Mouse (Mus musculus): Measurements from ENCODE around the gene Atp6v1g2. TPM values are rescaled to one million over a fixed set of nuclear protein-coding genes. Genes with fewer than 3 reads are reported as not detected.

Gene Atp6v1g2
- polyA plus RNA-seq, 1 experiment from 2014 or later = 6.2 TPM

- H3K36me3 ChIP-seq (replicated peaks; ENCODE audit: control insufficient read depth, insufficient read depth, low read depth, low read length) = no peaks in the 10 kb centered on the region
- no peak for DNase-seq (ENCODE audit: low spot score)
- no peaks in the 10 kb centered on the region for H3K9me3 ChIP-seq (replicated peaks; ENCODE audit: control insufficient read depth, low read length)
- H3K9ac ChIP-seq (replicated peaks; ENCODE audit: low read length) = no peak overlapping the region
- H3K4me2 ChIP-seq (ENCODE audit: low read depth, low read length) = no peak overlapping the region
- peaks cover 21% of the 10 kb centered on the region for H3K27me3 ChIP-seq (ENCODE audit: control insufficient read depth, insufficient read depth, low read length)
- no peaks in the 10 kb centered on the region for H3K4me1 ChIP-seq (ENCODE audit: control insufficient read depth, insufficient read depth, low read length)
- no peak for ATAC-seq (replicated peaks; ENCODE audit: insufficient number of reproducible peaks, low FRiP score, low TSS enrichment, low read depth)
- WGBS = 65% methylated on average over 2 of the region's 2 CpGs
- no peak overlapping the region for H3K4me3 ChIP-seq (ENCODE audit: low read depth, low read length)
- no peak overlapping the region for H3K27ac ChIP-seq (replicated peaks; ENCODE audit: low read depth, low read length)
These were observed 41.7 kb upstream of the Atp6v1g2 start for GRCm38 (mm10) chr17:35191723-35192122.

- no peak for DNase-seq (ENCODE audit: low spot score)
- Histone ChIP-seq H3K36me3 (replicated peaks; ENCODE audit: control insufficient read depth, insufficient read depth, low read depth, low read length) (no peaks in the 10 kb centered on the region), H3K4me3 (ENCODE audit: low read depth, low read length) (no peak overlapping the region), H3K27ac (replicated peaks; ENCODE audit: low read depth, low read length) (no peak overlapping the region), H3K27me3 (ENCODE audit: control insufficient read depth, insufficient read depth, low read length) (peaks cover 21% of the 10 kb centered on the region), H3K9ac (replicated peaks; ENCODE audit: low read length) (no peak overlapping the region), H3K4me1 (ENCODE audit: control insufficient read depth, insufficient read depth, low read length) (no peaks in the 10 kb centered on the region), H3K4me2 (ENCODE audit: low read depth, low read length) (no peak overlapping the region), H3K9me3 (replicated peaks; ENCODE audit: control insufficient read depth, low read length) (no peaks in the 10 kb centered on the region)
- no peak for ATAC-seq (replicated peaks; ENCODE audit: insufficient number of reproducible peaks, low FRiP score, low TSS enrichment, low read depth)
- WGBS = 84% methylated on average over 5 of the region's 5 CpGs
These were observed 40.5 kb upstream of the Atp6v1g2 start for GRCm38 (mm10) chr17:35192924-35193323.

- WGBS = 60% methylated on average over 28 of the region's 28 CpGs
These were observed 39.3 kb upstream of the Atp6v1g2 start, which contains the start of gene Ltb for GRCm38 (mm10) chr17:35193881-35194843. Ltb (plus strand) TSS chr17:35194439.

GRCm38 (mm10) chr17:35194844-35195630 is 38.4 kb upstream of the Atp6v1g2 start:
- Histone ChIP-seq H3K4me1 (ENCODE audit: control insufficient read depth, insufficient read depth, low read length) (no peaks in the 10 kb centered on the region), H3K27ac (replicated peaks; ENCODE audit: low read depth, low read length) (no peak overlapping the region), H3K4me2 (ENCODE audit: low read depth, low read length) (peak overlapping the region; percentile 66), H3K9ac (replicated peaks; ENCODE audit: low read length) (peak overlapping the region; percentile 57), H3K27me3 (ENCODE audit: control insufficient read depth, insufficient read depth, low read length) (peaks cover 21% of the 10 kb centered on the region), H3K36me3 (replicated peaks; ENCODE audit: control insufficient read depth, insufficient read depth, low read depth, low read length) (no peaks in the 10 kb centered on the region), H3K9me3 (replicated peaks; ENCODE audit: control insufficient read depth, low read length) (no peaks in the 10 kb centered on the region), H3K4me3 (ENCODE audit: low read depth, low read length) (peak overlapping the region; percentile 37)
- 42% methylated on average over 19 of the region's 19 CpGs for WGBS
- DNase-seq (ENCODE audit: low spot score) = no peak
- ATAC-seq (replicated peaks; ENCODE audit: insufficient number of reproducible peaks, low FRiP score, low TSS enrichment, low read depth) = no peak

More at GRCm38 (mm10) chr17:35193881-35194843, 39.3 kb upstream of the Atp6v1g2 start, which contains the start of gene Ltb:
- H3K4me2 ChIP-seq (ENCODE audit: low read depth, low read length) = 0 out of 2 replicates have a peak within 1 kb of the TSS, but pooled peaks have one; percentile 10
- ATAC-seq (replicated peaks; ENCODE audit: insufficient number of reproducible peaks, low FRiP score, low TSS enrichment, low read depth) (no peak), DNase-seq (ENCODE audit: low spot score) (no peak)
- H3K4me3 ChIP-seq (ENCODE audit: low read depth, low read length) = no peak within 1 kb of the TSS
- peaks cover 21% of the 10 kb centered on the region for H3K27me3 ChIP-seq (ENCODE audit: control insufficient read depth, insufficient read depth, low read length)
- H3K9ac ChIP-seq (replicated peaks; ENCODE audit: low read length) = no peak within 1 kb of the TSS
- no peaks in the 10 kb centered on the region for H3K9me3 ChIP-seq (replicated peaks; ENCODE audit: control insufficient read depth, low read length)
- H3K27ac ChIP-seq (replicated peaks; ENCODE audit: low read depth, low read length) = no peak within 1 kb of the TSS
- H3K36me3 ChIP-seq (replicated peaks; ENCODE audit: control insufficient read depth, insufficient read depth, low read depth, low read length) = no peaks in the 10 kb centered on the region
- no peaks in the 10 kb centered on the region for H3K4me1 ChIP-seq (ENCODE audit: control insufficient read depth, insufficient read depth, low read length)

GRCm38 (mm10) chr17:35195631-35196320 is 37.7 kb upstream of the Atp6v1g2 start:
- no peaks in the 10 kb centered on the region for H3K36me3 ChIP-seq (replicated peaks; ENCODE audit: control insufficient read depth, insufficient read depth, low read depth, low read length)
- DNase-seq (ENCODE audit: low spot score) (peak; percentile 83), ATAC-seq (replicated peaks; ENCODE audit: insufficient number of reproducible peaks, low FRiP score, low TSS enrichment, low read depth) (peak; percentile 75; the same call in 1 of the 2 replicates)
- H3K4me1 ChIP-seq (ENCODE audit: control insufficient read depth, insufficient read depth, low read length) = no peaks in the 10 kb centered on the region
- 2% methylated on average over 64 of the region's 66 CpGs for WGBS
- peak overlapping the region; percentile 57 for H3K9ac ChIP-seq (replicated peaks; ENCODE audit: low read length)
- no peak overlapping the region for H3K27ac ChIP-seq (replicated peaks; ENCODE audit: low read depth, low read length)
- H3K4me3 ChIP-seq (ENCODE audit: low read depth, low read length) = peak overlapping the region; percentile 37
- peaks cover 21% of the 10 kb centered on the region for H3K27me3 ChIP-seq (ENCODE audit: control insufficient read depth, insufficient read depth, low read length)
- H3K9me3 ChIP-seq (replicated peaks; ENCODE audit: control insufficient read depth, low read length) = no peaks in the 10 kb centered on the region
- peak overlapping the region; percentile 66 for H3K4me2 ChIP-seq (ENCODE audit: low read depth, low read length)

- H3K9me3 ChIP-seq (replicated peaks; ENCODE audit: control insufficient read depth, low read length) = no peaks in the 10 kb centered on the region
- H3K27me3 ChIP-seq (ENCODE audit: control insufficient read depth, insufficient read depth, low read length) = peaks cover 21% of the 10 kb centered on the region
- DNase-seq (ENCODE audit: low spot score) (no peak), ATAC-seq (replicated peaks; ENCODE audit: insufficient number of reproducible peaks, low FRiP score, low TSS enrichment, low read depth) (no peak)
- no peaks in the 10 kb centered on the region for H3K36me3 ChIP-seq (replicated peaks; ENCODE audit: control insufficient read depth, insufficient read depth, low read depth, low read length)
- no peaks in the 10 kb centered on the region for H3K4me1 ChIP-seq (ENCODE audit: control insufficient read depth, insufficient read depth, low read length)
- no peak overlapping the region for H3K27ac ChIP-seq (replicated peaks; ENCODE audit: low read depth, low read length)
- WGBS = 26% methylated on average over 9 of the region's 9 CpGs
- peak overlapping the region; percentile 37; the same call in 1 of the 2 replicates for H3K4me3 ChIP-seq (ENCODE audit: low read depth, low read length)
- peak overlapping the region; percentile 57; the same call in 1 of the 2 replicates for H3K9ac ChIP-seq (replicated peaks; ENCODE audit: low read length)
- peak overlapping the region; percentile 66; the same call in 1 of the 2 replicates for H3K4me2 ChIP-seq (ENCODE audit: low read depth, low read length)
These were observed 37.2 kb upstream of the Atp6v1g2 start for GRCm38 (mm10) chr17:35196321-35196641.

- Histone ChIP-seq H3K27me3 (ENCODE audit: control insufficient read depth, insufficient read depth, low read length) (peaks cover 21% of the 10 kb centered on the region), H3K36me3 (replicated peaks; ENCODE audit: control insufficient read depth, insufficient read depth, low read depth, low read length) (no peaks in the 10 kb centered on the region), H3K9ac (replicated peaks; ENCODE audit: low read length) (no peak overlapping the region), H3K9me3 (replicated peaks; ENCODE audit: control insufficient read depth, low read length) (no peaks in the 10 kb centered on the region), H3K27ac (replicated peaks; ENCODE audit: low read depth, low read length) (no peak overlapping the region), H3K4me3 (ENCODE audit: low read depth, low read length) (no peak overlapping the region), H3K4me1 (ENCODE audit: control insufficient read depth, insufficient read depth, low read length) (no peaks in the 10 kb centered on the region), H3K4me2 (ENCODE audit: low read depth, low read length) (no peak overlapping the region)
- ATAC-seq (replicated peaks; ENCODE audit: insufficient number of reproducible peaks, low FRiP score, low TSS enrichment, low read depth) (no peak), DNase-seq (ENCODE audit: low spot score) (no peak)
- 42% methylated on average over 6 of the region's 6 CpGs for WGBS
These were observed 36.3 kb upstream of the Atp6v1g2 start for GRCm38 (mm10) chr17:35197126-35197525.

Measured in embryonic facial prominence, embryonic 11.5 days (tissue).